Mouse (Mus musculus): ENCODE results near the gene Stmn1. TPM values are rescaled to one million over a fixed set of nuclear protein-coding genes. Genes with fewer than 3 reads are reported as not detected.
"Not testable (repeated sequence)": the region's sequence is repeated elsewhere in the genome, so short reads cannot be mapped to it uniquely, and the experiment has no call there.

Gene Stmn1
- polyA plus RNA-seq, 1 experiment from 2014 or later = 1,993 TPM

DNA sequence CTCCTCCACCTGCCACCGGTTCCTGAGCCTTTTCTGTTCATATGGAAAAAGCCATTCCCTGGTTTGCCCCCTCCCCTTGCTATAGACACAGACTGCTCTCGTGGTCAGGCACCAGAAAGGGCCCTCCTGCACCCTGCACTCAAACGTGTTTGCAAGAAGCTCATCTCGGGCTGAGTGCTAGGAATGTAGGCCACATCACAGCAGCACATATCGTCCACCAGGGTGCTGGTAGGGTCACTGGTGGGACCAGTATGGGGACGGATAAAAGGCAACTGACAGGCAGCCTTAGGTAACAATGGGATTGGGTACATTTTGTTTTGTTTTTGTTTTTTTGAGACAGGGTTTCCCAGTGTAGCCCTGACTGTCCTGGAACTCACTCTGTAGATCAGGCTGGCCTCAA, 13.2 kb downstream of the Stmn1 start:
- WGBS = 60% methylated on average over 6 of the region's 6 CpGs
- Histone ChIP-seq H3K36me3 (peaks cover 10% of the 10 kb centered on the region), H3K27me3 (ENCODE audit: low read depth, poor library complexity, severe bottlenecking) (peaks cover 12% of the 10 kb centered on the region), H3K9me3 (replicated peaks) (no peaks in the 10 kb centered on the region), H3K27ac (no peak overlapping the region), H3K4me1 (no peaks in the 10 kb centered on the region), H3K4me3 (no peak overlapping the region)
- DNase-seq (ENCODE audit: low spot score) = no peak

GRCm38 (mm10) chr4:134482442-134482841, 14.3 kb downstream of the Stmn1 start:
- no peaks in the 10 kb centered on the region for H3K36me3 ChIP-seq
- no peak overlapping the region for H3K4me3 ChIP-seq
- no peaks in the 10 kb centered on the region for H3K9me3 ChIP-seq (replicated peaks)
- H3K27me3 ChIP-seq (ENCODE audit: low read depth, poor library complexity, severe bottlenecking) = peaks cover 12% of the 10 kb centered on the region
- no peak for DNase-seq (ENCODE audit: low spot score)
- WGBS = 87% methylated on average over 8 of the region's 8 CpGs
- no peaks in the 10 kb centered on the region for H3K4me1 ChIP-seq
- no peak overlapping the region for H3K27ac ChIP-seq

GRCm38 (mm10) chr4:134483078-134483688, 15.1 kb downstream of the Stmn1 start:
- 73% methylated on average over 6 of the region's 6 CpGs for WGBS
- Histone ChIP-seq H3K27ac (no peak overlapping the region), H3K4me1 (no peaks in the 10 kb centered on the region), H3K4me3 (no peak overlapping the region), H3K27me3 (ENCODE audit: low read depth, poor library complexity, severe bottlenecking) (peaks cover 12% of the 10 kb centered on the region), H3K36me3 (no peaks in the 10 kb centered on the region), H3K9me3 (replicated peaks) (no peaks in the 10 kb centered on the region)
- DNase-seq (ENCODE audit: low spot score) = no peak

DNA sequence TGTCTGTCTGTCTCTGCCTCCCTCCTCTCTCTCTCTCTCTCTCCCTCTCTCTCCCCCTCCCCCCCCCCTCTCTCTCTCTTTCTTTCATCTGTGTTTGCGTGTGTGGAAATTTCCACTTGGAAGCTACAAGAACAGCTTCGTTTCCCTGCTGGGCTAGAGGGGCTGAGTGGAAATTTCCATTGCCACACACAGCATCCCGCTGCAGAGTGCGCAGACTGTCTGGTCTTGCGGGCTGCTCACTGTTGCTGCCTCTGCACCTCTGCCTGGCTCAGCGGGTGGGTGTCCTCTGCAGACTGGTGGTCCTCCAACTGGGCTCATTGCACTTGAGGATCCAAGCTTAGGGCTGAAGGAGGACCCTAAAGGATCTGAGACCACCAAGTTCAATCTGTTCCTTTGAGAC, 15.6 kb downstream of the Stmn1 start:
- 61% methylated on average over 6 of the region's 6 CpGs for WGBS
- Histone ChIP-seq H3K4me1 (no peaks in the 10 kb centered on the region), H3K27ac (no peak overlapping the region), H3K9me3 (replicated peaks) (no peaks in the 10 kb centered on the region), H3K36me3 (no peaks in the 10 kb centered on the region), H3K27me3 (ENCODE audit: low read depth, poor library complexity, severe bottlenecking) (peaks cover 12% of the 10 kb centered on the region), H3K4me3 (no peak overlapping the region)
- DNase-seq (ENCODE audit: low spot score) = no peak

GRCm38 (mm10) chr4:134484231-134484630, 16.1 kb downstream of the Stmn1 start:
- Histone ChIP-seq H3K4me3 (no peak overlapping the region), H3K27me3 (ENCODE audit: low read depth, poor library complexity, severe bottlenecking) (peaks cover 12% of the 10 kb centered on the region), H3K36me3 (no peaks in the 10 kb centered on the region), H3K9me3 (replicated peaks) (no peaks in the 10 kb centered on the region), H3K4me1 (no peaks in the 10 kb centered on the region), H3K27ac (no peak overlapping the region)
- WGBS = 86% methylated on average over 10 of the region's 10 CpGs
- no peak for DNase-seq (ENCODE audit: low spot score)

GRCm38 (mm10) chr4:134485151-134485900, 17.2 kb downstream of the Stmn1 start:
- WGBS = 84% methylated on average over 5 of the region's 5 CpGs
- H3K4me1 ChIP-seq = no peaks in the 10 kb centered on the region
- no peaks in the 10 kb centered on the region for H3K36me3 ChIP-seq
- no peaks in the 10 kb centered on the region for H3K9me3 ChIP-seq (replicated peaks)
- no peak overlapping the region for H3K27ac ChIP-seq
- H3K27me3 ChIP-seq (ENCODE audit: low read depth, poor library complexity, severe bottlenecking) = peaks cover 12% of the 10 kb centered on the region
- H3K4me3 ChIP-seq = no peak overlapping the region
- no peak for DNase-seq (ENCODE audit: low spot score)

DNA sequence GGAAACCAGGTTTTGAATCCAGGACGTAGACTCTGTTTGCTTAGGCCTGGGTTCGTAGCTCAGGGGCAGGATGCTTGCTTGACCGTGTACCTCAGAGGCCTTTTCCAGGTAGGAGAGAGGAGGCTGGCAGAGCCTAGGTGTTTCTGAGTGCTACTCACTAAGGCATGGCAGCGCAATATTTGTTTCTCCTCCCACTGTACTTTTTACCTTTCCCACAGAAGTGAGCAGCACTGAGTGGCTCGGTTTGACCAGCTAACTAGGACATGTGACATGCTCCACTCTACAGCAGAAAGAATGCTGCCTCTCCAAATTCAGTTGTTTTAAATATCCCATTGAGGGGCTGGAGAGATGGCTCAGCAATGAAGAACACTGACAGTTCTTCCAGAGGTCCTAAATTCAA, 20.1 kb downstream of the Stmn1 start:
- H3K4me3 ChIP-seq = no peak overlapping the region
- no peak for DNase-seq (ENCODE audit: low spot score)
- 0 out of 2 replicates have a peak, but pooled peaks cover under 1% of the 10 kb centered on the region for H3K27me3 ChIP-seq (ENCODE audit: low read depth, poor library complexity, severe bottlenecking)
- H3K4me1 ChIP-seq = no peaks in the 10 kb centered on the region
- 93% methylated on average over 5 of the region's 5 CpGs for WGBS
- no peaks in the 10 kb centered on the region for H3K36me3 ChIP-seq
- no peaks in the 10 kb centered on the region for H3K9me3 ChIP-seq (replicated peaks)
- H3K27ac ChIP-seq = no peak overlapping the region

GRCm38 (mm10) chr4:134489986-134490665, 22.0 kb downstream of the Stmn1 start:
- H3K27me3 ChIP-seq (ENCODE audit: low read depth, poor library complexity, severe bottlenecking) = no peaks in the 10 kb centered on the region
- H3K4me1 ChIP-seq = peaks cover 8% of the 10 kb centered on the region
- no peak overlapping the region for H3K27ac ChIP-seq
- no peaks in the 10 kb centered on the region for H3K36me3 ChIP-seq
- no peak overlapping the region for H3K4me3 ChIP-seq
- H3K9me3 ChIP-seq (replicated peaks) = no peaks in the 10 kb centered on the region
- WGBS = 92% methylated on average over 11 of the region's 11 CpGs
- no peak for DNase-seq (ENCODE audit: low spot score)

DNA sequence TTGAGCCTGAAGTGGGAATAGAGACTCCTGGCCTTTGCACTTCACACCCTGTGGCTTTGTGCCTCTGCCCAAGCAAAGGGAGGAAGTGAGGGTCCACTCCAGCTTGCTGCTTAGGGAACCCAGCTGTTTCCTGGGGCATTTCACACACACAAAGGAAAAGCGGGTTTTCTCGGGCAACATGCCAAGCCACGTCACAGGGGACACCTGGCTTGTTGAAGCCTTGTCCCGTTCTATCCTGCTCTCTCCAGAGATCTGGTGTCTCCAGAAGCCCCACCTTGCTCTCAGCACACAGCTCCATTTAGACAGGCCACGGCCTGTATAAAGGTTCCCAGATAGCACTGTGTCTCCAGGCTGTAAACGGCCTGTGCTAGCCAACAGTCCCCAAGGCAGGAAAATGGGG, 23.6 kb downstream of the Stmn1 start:
- Histone ChIP-seq H3K27me3 (ENCODE audit: low read depth, poor library complexity, severe bottlenecking) (peaks cover 6% of the 10 kb centered on the region; the same call in 1 of the 2 replicates), H3K36me3 (no peaks in the 10 kb centered on the region), H3K27ac (0 out of 2 replicates have a peak overlapping the region, but pooled peaks have one; percentile 19), H3K9me3 (replicated peaks) (no peaks in the 10 kb centered on the region), H3K4me3 (no peak overlapping the region), H3K4me1 (peaks cover 14% of the 10 kb centered on the region)
- no peak for DNase-seq (ENCODE audit: low spot score)
- 83% methylated on average over 6 of the region's 6 CpGs for WGBS

GRCm38 (mm10) chr4:134494161-134494560, 26.0 kb downstream of the Stmn1 start:
- not testable (repeated sequence) for H3K27ac ChIP-seq; H3K36me3 ChIP-seq; H3K9me3 ChIP-seq (replicated peaks); DNase-seq (ENCODE audit: low spot score); H3K4me3 ChIP-seq
- 88% methylated on average over 6 of the region's 6 CpGs for WGBS
- H3K4me1 ChIP-seq = peaks cover 24% of the 10 kb centered on the region
- peaks cover 20% of the 10 kb centered on the region for H3K27me3 ChIP-seq (ENCODE audit: low read depth, poor library complexity, severe bottlenecking)

DNA sequence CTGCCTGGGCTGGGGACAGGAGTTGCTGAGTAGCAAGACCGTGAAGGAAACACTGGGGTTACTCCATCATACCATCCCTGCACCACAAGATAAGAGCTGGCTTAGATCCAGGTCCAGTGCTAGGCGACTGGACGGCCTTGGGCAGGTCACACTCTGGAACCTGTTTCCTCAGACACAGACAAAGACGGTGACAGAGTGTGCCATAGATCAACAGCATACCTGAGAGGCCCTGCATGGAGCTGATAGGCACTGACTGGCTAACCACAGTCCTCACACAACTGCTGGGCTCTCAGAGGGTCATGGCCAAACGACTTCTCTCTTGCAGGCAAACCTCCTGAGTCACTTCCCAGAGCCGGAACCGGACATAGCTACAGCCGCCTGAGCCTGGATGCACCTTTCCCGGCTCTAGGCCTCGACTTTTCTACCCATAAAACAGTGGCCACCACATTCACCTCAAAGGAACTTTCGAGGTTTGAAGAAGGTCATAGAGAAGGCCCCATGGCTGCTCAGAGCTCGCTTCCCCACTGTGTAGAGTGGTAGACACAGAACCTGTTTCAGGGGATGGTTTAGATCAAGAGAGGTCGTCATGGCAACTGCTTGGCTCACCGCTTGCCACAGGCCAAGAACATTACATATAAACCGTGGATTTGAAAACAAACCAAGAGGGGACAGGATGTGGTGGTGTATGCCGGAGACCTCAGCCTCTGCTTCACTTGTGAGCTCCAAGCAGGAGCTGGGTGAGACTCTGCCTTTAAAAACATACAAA, 26.8 kb downstream of the Stmn1 start:
- no peak for DNase-seq (ENCODE audit: low spot score)
- 80% methylated on average over 16 of the region's 16 CpGs for WGBS

DNA sequence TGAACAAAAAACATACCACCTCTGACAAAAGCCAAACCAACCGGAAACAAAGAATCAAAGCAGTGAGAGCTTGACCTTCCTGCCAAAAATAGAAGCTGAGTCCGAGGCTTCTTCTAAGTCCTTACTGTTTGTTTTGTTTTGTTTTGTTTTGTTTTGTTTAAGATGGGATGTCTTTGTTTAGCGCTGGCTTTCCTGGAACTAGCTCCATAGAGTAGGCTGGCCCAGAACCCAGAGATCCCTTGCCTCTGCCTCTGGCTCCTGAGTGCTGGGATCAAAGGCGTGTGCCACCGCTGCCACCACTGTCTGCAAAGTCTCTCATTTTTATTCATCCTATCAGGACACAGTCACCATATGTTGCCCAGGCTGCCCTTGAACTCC, 27.4 kb downstream of the Stmn1 start:
- no peak overlapping the region for H3K4me3 ChIP-seq
- no peaks in the 10 kb centered on the region for H3K9me3 ChIP-seq (replicated peaks)
- 85% methylated on average over 5 of the region's 5 CpGs for WGBS
- H3K36me3 ChIP-seq = no peaks in the 10 kb centered on the region
- peaks cover 20% of the 10 kb centered on the region for H3K27me3 ChIP-seq (ENCODE audit: low read depth, poor library complexity, severe bottlenecking)
- DNase-seq (ENCODE audit: low spot score) = no peak
- H3K4me1 ChIP-seq = peaks cover 24% of the 10 kb centered on the region
- 0 out of 2 replicates have a peak overlapping the region, but pooled peaks have one; percentile 1 for H3K27ac ChIP-seq

More for the DNA sequence above, 26.8 kb downstream of the Stmn1 start:
- H3K4me1 ChIP-seq = peaks cover 24% of the 10 kb centered on the region
- H3K4me3 ChIP-seq = no peak overlapping the region
- H3K27me3 ChIP-seq (ENCODE audit: low read depth, poor library complexity, severe bottlenecking) = peaks cover 20% of the 10 kb centered on the region
- H3K27ac ChIP-seq = 0 out of 2 replicates have a peak overlapping the region, but pooled peaks have one; percentile 1
- no peaks in the 10 kb centered on the region for H3K36me3 ChIP-seq
- no peaks in the 10 kb centered on the region for H3K9me3 ChIP-seq (replicated peaks)
